Mouse (Mus musculus) heart, embryonic 11.5 days (tissue): Measurements from ENCODE around the gene Lpp. TPM values are rescaled to one million over a fixed set of nuclear protein-coding genes. Genes with fewer than 3 reads are reported as not detected.

Source experiments
- ATAC-seq: fragments of 200-750 bp; cut with Nextera tagmentation; replicated peaks from 2 replicates; pipeline ENCODE4 v1.8.0; 2017; ENCODE audit warnings: moderate library complexity; ENCODE audit not compliant: insufficient number of reproducible peaks, low FRiP score, low TSS enrichment
- H3K27ac ChIP-seq: fragments of 300-500 bp; sonication (generic); 2 replicates; pipeline ENCODE4 v1.5.1; 2014; ENCODE audit warnings: mild to moderate bottlenecking, low read depth, low read length
- H3K27me3 ChIP-seq: fragments of 300-500 bp; sonication (generic); 2 replicates; pipeline ENCODE4 v1.6.1; 2014; ENCODE audit warnings: mild to moderate bottlenecking, low read length, mixed read lengths; ENCODE audit not compliant: control insufficient read depth, insufficient read depth
- H3K36me3 ChIP-seq: fragments of 300-500 bp; sonication (generic); 2 replicates; pipeline ENCODE4 v1.6.1; 2014; ENCODE audit warnings: mild to moderate bottlenecking, low read length, moderate library complexity, mixed read lengths; ENCODE audit not compliant: control insufficient read depth, insufficient read depth
- H3K4me1 ChIP-seq: fragments of 300-500 bp; sonication (generic); 2 replicates; pipeline ENCODE4 v1.6.1; 2014; ENCODE audit warnings: low read length; ENCODE audit not compliant: control insufficient read depth, insufficient read depth
- H3K4me2 ChIP-seq: fragments of 300-500 bp; sonication (generic); 2 replicates; pipeline ENCODE4 v1.6.1; 2014; ENCODE audit warnings: mild to moderate bottlenecking, moderate library complexity
- H3K4me3 ChIP-seq: fragments of 300-500 bp; sonication (generic); 2 replicates; pipeline ENCODE4 v1.5.1; 2014; ENCODE audit warnings: low read depth, low read length
- H3K9ac ChIP-seq: fragments of 300-500 bp; sonication (generic); 2 replicates; pipeline ENCODE4 v1.6.1; 2014; ENCODE audit warnings: mild to moderate bottlenecking, low read depth, low read length, moderate library complexity
- H3K9me3 ChIP-seq: fragments of 300-500 bp; sonication (generic); replicated peaks from 2 replicates; pipeline ENCODE4 v1.6.1; 2016; ENCODE audit warnings: low read length; ENCODE audit not compliant: control insufficient read depth
- WGBS: fragments of 180-500 bp; shearing (Covaris S2); extraction: QIAGEN DNeasy Blood & Tissue Kit; methylation state at CpG from one replicate; pipeline ENCODE4 v1.1.7; 2014; ENCODE audit not compliant: insufficient replicate concordance; 5-methylcytosine and 5-hydroxymethylcytosine counted together
- polyA plus RNA-seq: library from polyadenylated mRNA; unstranded; fragments of >200 nt; fragmentation: Nextera tagmentation; extraction: Ambion mirVana; gene quantifications from 2 replicates; pipeline ENCODE4 v1.2.1, GENCODE M21; 2014

Lpp gene
- polyA plus RNA-seq, 1 experiment from 2014 or later = 59.2 TPM

DNA sequence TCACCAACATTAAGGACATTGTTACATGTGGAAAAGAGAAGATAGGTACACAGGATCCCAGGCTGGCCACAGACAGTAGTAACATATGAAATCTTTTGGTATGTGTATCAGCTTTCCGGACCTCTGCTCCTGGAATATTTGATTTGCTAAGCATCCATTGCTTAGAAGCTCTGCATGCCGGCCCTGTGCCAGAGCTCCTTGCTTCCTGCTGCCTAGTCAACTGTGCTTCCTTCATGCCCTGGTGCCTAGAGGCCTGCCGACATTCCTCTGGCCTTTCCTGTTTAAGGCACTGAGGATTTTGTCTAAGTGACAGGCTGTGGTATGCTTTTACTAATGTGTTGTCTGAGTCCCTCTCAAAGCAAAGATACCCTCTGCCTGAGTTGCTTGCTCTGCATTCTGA, 493.0 kb downstream of the Lpp start:
- H3K4me1 ChIP-seq = peaks cover 20% of the 10 kb centered on the region
- peak overlapping the region; percentile 42 for H3K27ac ChIP-seq
- H3K4me2 ChIP-seq = no peak overlapping the region
- no peaks in the 10 kb centered on the region for H3K27me3 ChIP-seq
- no peaks in the 10 kb centered on the region; the same call in 1 of the 2 replicates for H3K36me3 ChIP-seq
- whole genome bisulfite sequencing = 33% methylated on average over 3 of the region's 3 CpGs
- no peaks in the 10 kb centered on the region for H3K9me3 ChIP-seq
- no peak overlapping the region for H3K4me3 ChIP-seq
- no peak for ATAC-seq
- H3K9ac ChIP-seq = no peak overlapping the region

DNA sequence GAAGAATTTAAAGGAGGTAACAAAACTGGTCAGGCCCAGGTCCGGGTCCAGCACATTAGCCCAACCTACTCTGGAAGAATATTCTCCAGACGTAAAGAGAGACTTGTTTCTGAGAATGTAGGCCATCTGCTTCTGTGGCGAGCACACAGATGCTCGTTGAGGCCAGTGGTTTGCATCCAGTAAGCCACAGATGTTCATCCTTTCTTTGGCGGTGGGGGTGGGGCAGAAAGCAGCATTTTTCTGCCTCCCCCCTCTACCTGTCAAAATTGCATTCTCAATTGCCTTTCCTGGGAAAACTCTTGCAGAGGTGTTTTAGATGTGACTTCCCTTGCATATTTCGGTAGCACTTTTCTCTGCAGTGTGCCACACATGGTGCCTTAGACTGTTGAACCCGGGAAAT, 493.6 kb downstream of the Lpp start:
- Histone ChIP-seq H3K4me1 (peaks cover 20% of the 10 kb centered on the region), H3K27ac (no peak overlapping the region), H3K27me3 (no peaks in the 10 kb centered on the region), H3K9ac (no peak overlapping the region), H3K4me2 (no peak overlapping the region), H3K4me3 (no peak overlapping the region), H3K9me3 (no peaks in the 10 kb centered on the region), H3K36me3 (no peaks in the 10 kb centered on the region; the same call in 1 of the 2 replicates)
- no peak for ATAC-seq
- 57% methylated on average over 7 of the region's 7 CpGs for WGBS

DNA sequence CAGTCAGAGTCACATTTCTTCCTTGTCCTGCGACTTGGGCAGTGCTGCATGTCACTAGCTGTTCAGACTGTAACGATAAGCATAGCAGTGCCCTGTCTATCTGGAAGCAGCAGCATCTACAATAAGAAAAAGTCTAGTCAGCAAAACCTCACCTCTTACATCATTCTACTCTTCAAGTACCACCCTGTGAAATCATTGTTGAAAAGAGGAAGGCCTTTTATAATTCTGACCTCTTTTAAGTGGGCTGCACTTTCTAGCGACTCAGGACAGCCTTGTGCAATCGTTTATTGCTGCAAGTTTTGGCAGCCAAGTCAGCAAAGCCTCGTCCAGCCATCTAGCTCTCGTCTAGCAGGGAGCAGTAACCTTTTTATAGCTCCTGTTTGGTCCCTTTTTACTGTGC, 498.1 kb downstream of the Lpp start:
- H3K27ac ChIP-seq = no peak overlapping the region
- WGBS = 39% methylated on average over 6 of the region's 6 CpGs
- H3K9ac ChIP-seq = no peak overlapping the region
- peaks cover 15% of the 10 kb centered on the region for H3K4me1 ChIP-seq
- no peaks in the 10 kb centered on the region for H3K9me3 ChIP-seq
- ATAC-seq = no peak
- H3K36me3 ChIP-seq = no peaks in the 10 kb centered on the region; the same call in 1 of the 2 replicates
- no peak overlapping the region for H3K4me2 ChIP-seq
- no peak overlapping the region for H3K4me3 ChIP-seq
- H3K27me3 ChIP-seq = no peaks in the 10 kb centered on the region

DNA sequence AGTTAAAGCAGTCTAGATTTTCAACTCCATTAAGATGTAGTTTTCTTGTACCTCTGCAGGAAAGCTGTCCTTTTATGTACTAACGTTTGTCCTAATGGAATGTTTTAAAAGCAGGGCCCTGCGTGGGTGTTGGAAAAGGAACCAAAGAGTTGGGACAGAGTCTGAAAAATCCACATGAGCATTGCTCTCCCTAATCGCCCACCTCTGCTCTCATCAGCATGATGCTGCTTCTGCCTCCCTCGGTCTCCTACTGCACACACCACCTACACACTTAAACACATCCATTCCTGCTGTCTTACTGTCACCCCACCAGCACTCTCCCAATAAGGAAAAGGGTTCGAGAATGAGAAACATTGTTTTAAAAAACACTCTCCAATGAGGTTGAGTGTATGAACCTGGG, 501.9 kb downstream of the Lpp start:
- no peak for ATAC-seq
- H3K27ac ChIP-seq = no peak overlapping the region
- H3K9ac ChIP-seq = no peak overlapping the region
- H3K4me2 ChIP-seq = no peak overlapping the region
- H3K27me3 ChIP-seq = no peaks in the 10 kb centered on the region
- no peaks in the 10 kb centered on the region; the same call in 1 of the 2 replicates for H3K36me3 ChIP-seq
- 80% methylated on average over 5 of the region's 5 CpGs for WGBS
- H3K9me3 ChIP-seq = no peaks in the 10 kb centered on the region
- no peak overlapping the region for H3K4me3 ChIP-seq
- peaks cover 10% of the 10 kb centered on the region for H3K4me1 ChIP-seq

DNA sequence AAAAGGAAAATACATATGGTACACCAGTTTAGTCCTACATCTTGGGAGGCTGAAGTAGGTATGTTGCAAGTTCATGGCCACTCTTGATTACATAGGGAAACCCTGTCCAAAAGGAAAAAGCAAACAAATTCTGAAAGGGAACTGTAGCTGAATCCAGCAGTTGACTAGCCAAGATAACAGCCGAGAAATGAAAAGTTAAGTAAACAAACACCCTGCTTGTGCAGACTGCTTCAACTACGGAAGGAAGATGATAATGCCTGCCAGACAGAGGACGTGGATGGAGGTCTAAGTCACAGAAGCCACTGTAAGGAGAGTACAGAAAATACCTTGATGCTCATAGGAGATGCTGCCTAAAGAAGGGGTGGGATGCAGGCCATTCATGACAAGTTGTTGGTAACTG, 504.3 kb downstream of the Lpp start:
- no peak overlapping the region for H3K9ac ChIP-seq
- H3K4me2 ChIP-seq = no peak overlapping the region
- H3K9me3 ChIP-seq = no peaks in the 10 kb centered on the region
- WGBS = 41% methylated on average over 3 of the region's 3 CpGs
- H3K4me3 ChIP-seq = no peak overlapping the region
- H3K27ac ChIP-seq = no peak overlapping the region
- peaks cover 20% of the 10 kb centered on the region for H3K4me1 ChIP-seq
- no peak for ATAC-seq
- no peaks in the 10 kb centered on the region for H3K36me3 ChIP-seq
- H3K27me3 ChIP-seq = no peaks in the 10 kb centered on the region

DNA sequence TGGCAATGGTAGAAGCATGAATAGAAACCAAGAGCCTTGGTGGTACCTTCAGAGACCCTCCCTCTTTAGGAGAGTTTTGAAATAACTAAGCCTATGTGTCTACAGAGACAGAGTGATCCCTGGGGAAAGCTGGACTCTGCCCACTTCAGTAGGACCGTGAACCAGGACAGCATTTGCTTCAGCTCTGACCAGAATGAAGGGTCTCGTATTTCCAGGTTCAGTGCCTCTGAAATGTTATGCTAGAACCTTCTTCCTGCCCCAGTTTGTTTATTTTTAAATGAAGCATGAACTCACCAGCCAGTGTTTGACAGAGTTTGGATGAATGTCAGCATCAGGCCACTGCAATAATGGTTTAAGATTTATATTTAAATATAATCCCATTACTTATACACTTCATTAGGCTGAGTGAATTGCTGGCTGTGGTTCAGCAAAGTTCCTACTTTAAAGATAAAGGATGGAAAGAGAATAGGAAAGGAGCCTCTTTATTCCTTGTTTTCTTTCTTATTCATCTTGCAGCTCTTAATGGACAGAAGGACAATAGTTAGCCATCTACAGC, 507.0 kb downstream of the Lpp start:
- Histone ChIP-seq H3K4me2 (no peak overlapping the region), H3K27ac (peak overlapping the region; percentile 41; the same call in 1 of the 2 replicates), H3K4me1 (peaks cover 28% of the 10 kb centered on the region), H3K27me3 (no peaks in the 10 kb centered on the region), H3K4me3 (no peak overlapping the region), H3K9ac (no peak overlapping the region), H3K36me3 (no peaks in the 10 kb centered on the region), H3K9me3 (no peaks in the 10 kb centered on the region)
- ATAC-seq = no peak
- 46% methylated on average over 2 of the region's 2 CpGs for WGBS

DNA sequence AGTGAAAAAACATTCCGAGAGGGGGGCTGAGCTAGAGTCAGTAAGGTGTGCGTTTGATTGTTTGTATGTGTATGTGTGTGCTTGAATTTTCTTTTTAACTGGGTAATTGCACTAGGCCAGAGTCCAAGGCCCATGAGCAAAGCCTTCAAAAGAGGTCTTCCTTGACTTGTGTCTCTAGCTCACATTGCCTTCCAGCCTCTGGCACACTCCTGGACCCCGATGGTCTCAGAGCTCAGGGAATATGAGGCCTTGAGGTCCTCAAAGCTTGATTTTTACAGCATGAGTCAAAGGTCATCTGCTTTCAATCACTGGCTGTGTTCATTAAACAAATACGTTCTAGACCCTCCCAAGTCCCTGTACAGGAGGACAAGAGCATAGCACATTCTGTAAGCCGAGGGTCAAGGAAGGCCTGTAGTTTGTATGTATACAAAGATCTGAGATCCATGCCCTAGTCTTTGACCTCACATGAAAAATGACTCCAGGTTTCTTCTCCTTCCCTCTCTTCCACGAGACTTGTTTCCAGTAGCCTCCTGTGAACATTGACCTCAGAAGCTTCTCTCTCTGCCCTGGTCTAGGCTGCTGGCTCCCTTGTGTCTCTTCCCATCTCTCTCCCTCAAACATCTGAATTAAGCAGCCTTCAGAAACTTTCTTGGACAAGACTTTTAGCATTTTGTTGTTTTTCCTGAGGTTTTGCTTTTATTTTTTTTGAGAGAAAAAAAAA, 508.0 kb downstream of the Lpp start:
- no peak for ATAC-seq
- WGBS = 63% methylated on average over 6 of the region's 6 CpGs
- no peaks in the 10 kb centered on the region for H3K27me3 ChIP-seq
- H3K4me2 ChIP-seq = no peak overlapping the region
- H3K4me1 ChIP-seq = peaks cover 28% of the 10 kb centered on the region
- no peak overlapping the region for H3K4me3 ChIP-seq
- no peaks in the 10 kb centered on the region for H3K36me3 ChIP-seq
- H3K27ac ChIP-seq = no peak overlapping the region
- no peaks in the 10 kb centered on the region for H3K9me3 ChIP-seq
- no peak overlapping the region for H3K9ac ChIP-seq

DNA sequence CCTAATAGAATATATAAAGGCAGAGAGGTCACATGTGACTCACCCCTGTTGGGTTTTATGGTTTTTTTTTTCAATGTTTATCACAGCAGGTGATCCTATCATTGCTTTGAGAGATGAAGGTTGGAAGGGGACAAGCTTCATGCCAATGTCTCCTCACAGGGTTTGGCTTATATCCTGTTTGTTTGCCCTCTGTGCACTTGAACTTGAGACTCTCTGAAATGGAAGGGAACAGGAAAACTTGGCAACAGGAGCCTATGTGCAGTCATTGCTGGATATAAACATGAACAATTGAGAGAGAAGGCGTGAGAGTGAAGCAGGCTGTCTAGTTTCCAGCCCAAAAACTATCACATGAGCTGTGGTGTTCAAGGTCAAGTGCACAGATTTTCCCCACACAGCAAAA, 508.8 kb downstream of the Lpp start:
- no peak overlapping the region for H3K27ac ChIP-seq
- H3K4me3 ChIP-seq = no peak overlapping the region
- WGBS = 71% methylated on average over 1 of the region's 1 CpGs

DNA sequence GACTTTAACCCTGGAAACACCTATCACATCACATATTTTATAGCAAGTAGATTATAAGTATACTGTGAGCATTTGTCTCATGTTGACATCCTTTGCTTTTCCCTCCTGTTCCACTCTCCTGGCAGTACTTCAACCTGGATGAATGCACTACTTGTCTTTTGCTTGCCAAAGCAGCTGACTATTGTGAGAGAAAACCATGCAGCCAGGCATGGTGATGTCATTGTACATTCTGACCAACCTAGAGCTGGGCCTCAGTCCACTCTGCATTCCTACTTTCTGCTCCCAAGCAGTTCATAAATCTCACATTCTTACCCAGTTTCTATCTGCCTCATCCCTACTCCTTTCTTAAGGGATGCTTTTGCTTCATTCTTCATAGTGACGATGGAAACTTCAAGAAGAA, 515.6 kb downstream of the Lpp start:
- 77% methylated on average over 1 of the region's 1 CpGs for WGBS
- no peak overlapping the region for H3K27ac ChIP-seq
- no peak overlapping the region for H3K9ac ChIP-seq
- no peaks in the 10 kb centered on the region for H3K27me3 ChIP-seq
- H3K36me3 ChIP-seq = no peaks in the 10 kb centered on the region
- peaks cover 5% of the 10 kb centered on the region for H3K4me1 ChIP-seq
- H3K4me2 ChIP-seq = no peak overlapping the region
- H3K4me3 ChIP-seq = no peak overlapping the region
- H3K9me3 ChIP-seq = no peaks in the 10 kb centered on the region
- ATAC-seq = no peak

More for the DNA sequence above, 508.8 kb downstream of the Lpp start:
- no peaks in the 10 kb centered on the region for H3K9me3 ChIP-seq
- H3K4me1 ChIP-seq = peaks cover 28% of the 10 kb centered on the region
- H3K9ac ChIP-seq = no peak overlapping the region
- H3K36me3 ChIP-seq = no peaks in the 10 kb centered on the region
- H3K4me2 ChIP-seq = no peak overlapping the region
- ATAC-seq = no peak
- no peaks in the 10 kb centered on the region for H3K27me3 ChIP-seq
